Mouse (Mus musculus) myocyte (in vitro differentiated cells): ENCODE measurements at regions not wholly inside any gene's neighbourhood (a gene's known extent, or its start where the extent isn't known, plus 50 kb on each side); places are given as distances from the start of the nearest gene placed in this dataset.

Experiments used
- H3K27me3 ChIP-seq: one replicate; pipeline ENCODE4 v1.6.1; 2011; ENCODE audit not compliant: control insufficient read depth, insufficient read depth, insufficient read length
- H3K36me3 ChIP-seq: one replicate; pipeline ENCODE4 v1.6.1; 2011; ENCODE audit not compliant: control insufficient read depth, insufficient read depth
- H3K4me2 ChIP-seq: one replicate; pipeline ENCODE4 v1.6.1; 2011; ENCODE audit warnings: low read depth, control low read depth
- H3K4me3 ChIP-seq: one replicate; pipeline ENCODE4 v1.5.1; 2011; ENCODE audit warnings: mild to moderate bottlenecking, control low read depth, moderate library complexity
- H3K79me2 ChIP-seq: one replicate; pipeline ENCODE4 v1.6.1; 2011; ENCODE audit not compliant: control insufficient read depth, insufficient read depth
- H3ac ChIP-seq: one replicate; pipeline ENCODE4 v1.6.1; 2011; ENCODE audit not compliant: control insufficient read depth, insufficient read length
- CEBPB ChIP-seq: IDR thresholded peaks from 2 replicates; pipeline ENCODE4 v1.6.1; 2011; ENCODE audit warnings: mild to moderate bottlenecking, moderate library complexity; ENCODE audit not compliant: poor library complexity, insufficient read depth, severe bottlenecking
- E2F4 ChIP-seq: IDR thresholded peaks from one replicate; pipeline ENCODE4 v1.6.1; 2011; ENCODE audit warnings: mild to moderate bottlenecking, control low read depth, moderate library complexity; ENCODE audit not compliant: insufficient read depth
- MAX ChIP-seq: IDR thresholded peaks from one replicate; pipeline ENCODE4 v1.6.1; 2011; ENCODE audit warnings: low read depth, mild to moderate bottlenecking, control low read depth
- MYOD1 ChIP-seq, 3 experiments: IDR thresholded peaks; one replicate each; pipeline ENCODE4 v1.6.1; 2011; ENCODE audit warnings: control low read depth in 2 of 3, low read depth in 2 of 3, mild to moderate bottlenecking in 2 of 3, moderate library complexity in 1 of 3; ENCODE audit not compliant: insufficient read length in 2 of 3, control insufficient read depth in 1 of 3
- MYOG ChIP-seq, 3 experiments: IDR thresholded peaks; one replicate each; pipeline ENCODE4 v1.6.1; 2011; ENCODE audit warnings: control low read depth in 2 of 3, low read depth in 2 of 3, mild to moderate bottlenecking in 2 of 3; ENCODE audit not compliant: insufficient read length in 2 of 3, control insufficient read depth in 1 of 3, insufficient read depth in 1 of 3
- POLR2A ChIP-seq: IDR thresholded peaks from one replicate; pipeline ENCODE4 v1.6.1; 2011; ENCODE audit warnings: low read depth, mild to moderate bottlenecking, control low read depth, moderate library complexity; ENCODE audit not compliant: insufficient read length
- POLR2AphosphoS2 ChIP-seq: IDR thresholded peaks from one replicate; pipeline ENCODE4 v1.6.1; 2011; ENCODE audit warnings: low read depth, control low read depth; ENCODE audit not compliant: insufficient read length
- REST ChIP-seq: IDR thresholded peaks from one replicate; pipeline ENCODE4 v1.6.1; 2011; ENCODE audit warnings: mild to moderate bottlenecking, control low read depth, moderate library complexity; ENCODE audit not compliant: insufficient read depth, insufficient read length
- SRF ChIP-seq: IDR thresholded peaks from one replicate; pipeline ENCODE4 v1.6.1; 2011; ENCODE audit warnings: low read depth; ENCODE audit not compliant: control insufficient read depth, insufficient read length
- TCF12 ChIP-seq: IDR thresholded peaks from one replicate; pipeline ENCODE4 v1.6.1; 2011; ENCODE audit warnings: mild to moderate bottlenecking, control low read depth; ENCODE audit not compliant: poor library complexity, insufficient read depth, severe bottlenecking
- TCF3 ChIP-seq: IDR thresholded peaks from one replicate; pipeline ENCODE4 v1.6.1; 2011; ENCODE audit warnings: low read depth, control low read depth; ENCODE audit not compliant: insufficient read length
- USF1 ChIP-seq: IDR thresholded peaks from one replicate; pipeline ENCODE4 v1.6.1; 2011; ENCODE audit warnings: low read depth, mild to moderate bottlenecking, control low read depth, moderate library complexity

DNA sequence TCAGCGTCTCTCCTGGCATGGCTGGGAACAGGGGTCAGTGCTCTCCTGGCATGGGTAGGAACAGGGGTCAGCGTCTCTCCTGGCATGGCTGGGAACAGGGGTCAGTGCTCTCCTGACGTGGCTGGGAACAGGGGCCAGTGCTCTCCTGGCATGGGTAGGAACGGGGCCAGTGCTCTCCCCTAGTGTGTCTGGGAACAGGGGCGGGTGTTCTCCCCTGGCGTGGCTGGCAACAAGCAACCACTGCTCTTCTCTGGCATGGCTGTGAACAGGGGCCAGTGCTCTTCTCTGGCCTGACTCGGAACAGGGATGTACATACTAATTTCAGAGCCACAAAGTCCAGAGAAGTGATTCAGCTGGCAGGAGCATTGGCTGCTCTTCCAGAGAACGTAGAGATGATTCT, 447.4 kb upstream of the Adgrl2 start:
- Histone ChIP-seq H3K36me3 (no peaks in the 10 kb centered on the region), H3K27me3 (no peaks in the 10 kb centered on the region), H3ac (no peak overlapping the region), H3K79me2 (no peaks in the 10 kb centered on the region), H3K4me2 (no peak overlapping the region), H3K4me3 (no peak overlapping the region)
- TF ChIP-seq SRF (no peak), TCF3 (no peak), MAX (no peak), TCF12 (no peak), USF1 (no peak), POLR2AphosphoS2 (no peak), CEBPB (no peak), REST (no peak), MYOD1 (IDR thresholded peaks at IDR 0.05; ENCODE audit: control insufficient read depth in 1 of 3, insufficient read length in 2 of 3, low read depth in 2 of 3) (no peak), E2F4 (no peak), MYOG (IDR thresholded peaks at IDR 0.05; ENCODE audit: control insufficient read depth in 1 of 3, insufficient read depth in 1 of 3, insufficient read length in 2 of 3, low read depth in 2 of 3) (no peak), POLR2A (no peak)

DNA sequence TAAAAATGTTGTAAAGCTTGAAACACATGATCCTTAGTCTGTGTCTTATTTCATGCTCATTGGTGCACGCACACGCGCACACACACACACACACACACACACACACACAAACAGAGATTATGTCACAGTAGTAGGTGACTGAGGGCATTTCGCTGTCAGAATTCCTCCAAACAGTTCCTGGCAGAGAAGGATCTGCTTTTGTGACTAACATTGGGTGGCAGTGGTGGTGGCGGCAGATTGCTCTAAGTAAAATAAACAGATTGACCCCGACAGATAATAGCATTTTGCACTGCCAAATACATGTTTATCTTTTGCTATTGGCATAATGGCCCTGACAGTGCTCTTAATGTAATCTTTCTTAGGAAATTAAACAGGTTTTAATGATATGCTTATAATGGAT, 446.6 kb upstream of the Adgrl2 start:
- H3K27me3 ChIP-seq: no peaks in the 10 kb centered on the region
- TF ChIP-seq TCF3 (no peak), REST (no peak), E2F4 (no peak), POLR2A (no peak), MYOD1 (IDR thresholded peaks at IDR 0.05; ENCODE audit: control insufficient read depth in 1 of 3, insufficient read length in 2 of 3, low read depth in 2 of 3) (no peak), SRF (no peak), MAX (no peak), CEBPB (no peak)
- no peak overlapping the region for H3ac ChIP-seq
- no peaks in the 10 kb centered on the region for H3K79me2 ChIP-seq
- H3K4me2 ChIP-seq: no peak overlapping the region
- no peaks in the 10 kb centered on the region for H3K36me3 ChIP-seq
- no peak overlapping the region for H3K4me3 ChIP-seq

DNA sequence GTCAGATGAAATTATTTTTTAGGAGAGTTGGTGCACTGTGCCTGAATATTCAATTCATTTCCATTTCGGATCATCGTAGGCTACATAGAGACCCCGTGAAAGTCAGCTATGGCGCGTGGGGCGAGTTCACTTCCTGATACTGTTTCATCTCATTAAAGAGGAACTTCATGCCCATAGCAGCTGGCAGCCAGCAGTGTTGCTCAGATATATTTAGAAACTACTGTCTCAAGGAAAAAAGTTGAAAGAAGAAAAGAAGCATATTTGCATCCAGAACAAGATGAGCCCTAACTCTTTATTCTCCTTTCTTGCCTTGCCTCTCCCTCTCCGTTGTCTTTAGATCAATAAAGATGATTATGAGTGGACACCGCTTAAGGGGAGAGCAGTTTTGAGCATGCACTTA, 446.1 kb upstream of the Adgrl2 start:
- H3K79me2 ChIP-seq: no peaks in the 10 kb centered on the region
- TF ChIP-seq SRF (no peak), TCF3 (no peak), MYOD1 (IDR thresholded peaks at IDR 0.05; ENCODE audit: control insufficient read depth in 1 of 3, insufficient read length in 2 of 3, low read depth in 2 of 3) (no peak), TCF12 (no peak), E2F4 (no peak), MYOG (IDR thresholded peaks at IDR 0.05; ENCODE audit: control insufficient read depth in 1 of 3, insufficient read depth in 1 of 3, insufficient read length in 2 of 3, low read depth in 2 of 3) (no peak), MAX (no peak), CEBPB (no peak)
- no peaks in the 10 kb centered on the region for H3K27me3 ChIP-seq
- no peak overlapping the region for H3ac ChIP-seq
- H3K4me3 ChIP-seq: no peak overlapping the region
- no peak overlapping the region for H3K4me2 ChIP-seq
- H3K36me3 ChIP-seq: no peaks in the 10 kb centered on the region

DNA sequence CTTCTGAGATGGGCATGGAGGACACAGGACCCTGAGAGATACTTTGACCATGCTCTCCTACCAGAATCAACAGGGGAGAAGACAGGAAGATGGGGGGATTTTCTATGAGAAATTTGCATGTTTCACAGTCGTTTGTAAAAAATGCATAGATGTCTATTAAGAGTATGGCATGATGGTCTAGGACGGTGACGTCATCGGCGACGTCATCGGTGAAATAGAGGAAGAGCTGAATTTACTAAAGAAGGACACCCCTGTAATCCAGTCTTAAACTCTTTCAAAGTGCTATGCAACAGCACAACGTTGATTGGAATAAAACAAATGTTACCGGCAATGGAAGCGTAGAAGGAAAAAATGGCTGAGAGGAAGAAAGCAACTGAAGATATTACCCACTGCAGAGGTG, 441.4 kb upstream of the Adgrl2 start:
- Histone ChIP-seq H3K4me3 (no peak overlapping the region), H3K36me3 (no peaks in the 10 kb centered on the region), H3K27me3 (no peaks in the 10 kb centered on the region), H3K4me2 (no peak overlapping the region), H3ac (no peak overlapping the region), H3K79me2 (no peaks in the 10 kb centered on the region)
- TF ChIP-seq USF1: no peak
- no peak for TF ChIP-seq E2F4
- no peak for TF ChIP-seq MYOG (IDR thresholded peaks at IDR 0.05; ENCODE audit: control insufficient read depth in 1 of 3, insufficient read depth in 1 of 3, insufficient read length in 2 of 3, low read depth in 2 of 3)
- no peak for TF ChIP-seq REST
- TF ChIP-seq CEBPB: no peak
- TF ChIP-seq POLR2A: no peak
- no peak for TF ChIP-seq TCF12
- TF ChIP-seq SRF: no peak
- no peak for TF ChIP-seq MYOD1 (IDR thresholded peaks at IDR 0.05; ENCODE audit: control insufficient read depth in 1 of 3, insufficient read length in 2 of 3, low read depth in 2 of 3)
- no peak for TF ChIP-seq POLR2AphosphoS2

DNA sequence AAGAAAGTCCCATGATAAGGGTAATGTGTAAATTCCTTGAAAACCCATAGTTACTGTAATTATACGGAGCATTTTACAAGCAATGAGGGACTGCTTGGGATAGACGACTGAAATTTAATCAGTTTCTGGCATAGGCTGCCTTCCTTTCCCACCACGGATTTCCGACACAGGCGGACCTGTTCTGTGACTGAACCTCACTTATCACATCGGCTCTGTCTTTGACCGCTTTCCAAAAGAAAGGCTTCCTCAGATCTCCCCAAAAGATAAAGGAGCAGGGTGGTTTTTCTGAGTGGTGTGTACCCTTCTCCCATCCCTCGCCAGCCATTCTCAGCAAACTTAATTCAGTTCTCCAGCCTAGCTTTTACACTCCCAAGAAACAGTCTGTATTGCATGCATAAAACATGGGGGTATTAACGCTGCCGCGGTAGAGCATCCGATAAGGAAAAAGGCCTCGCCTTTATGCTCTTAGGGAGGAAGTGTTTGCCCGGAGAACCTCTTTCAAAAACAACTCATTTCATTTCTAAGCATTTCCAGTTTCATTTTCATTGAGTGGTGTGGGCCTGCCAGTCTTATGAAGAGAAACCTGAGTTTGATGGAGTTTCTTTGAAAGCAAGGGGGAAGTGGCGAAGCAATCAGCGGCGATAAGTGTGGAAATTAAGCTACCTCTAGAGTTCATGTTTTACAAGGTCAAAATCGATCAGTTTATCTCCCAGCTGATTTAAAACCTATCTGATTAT, 435.8 kb upstream of the Adgrl2 start:
- Histone ChIP-seq H3K4me2 (no peak overlapping the region), H3K79me2 (no peaks in the 10 kb centered on the region), H3ac (no peak overlapping the region), H3K27me3 (no peaks in the 10 kb centered on the region), H3K4me3 (no peak overlapping the region), H3K36me3 (no peaks in the 10 kb centered on the region)
- TF ChIP-seq USF1: no peak
- TF ChIP-seq POLR2AphosphoS2: no peak
- TF ChIP-seq MYOG (IDR thresholded peaks at IDR 0.05; ENCODE audit: control insufficient read depth in 1 of 3, insufficient read depth in 1 of 3, insufficient read length in 2 of 3, low read depth in 2 of 3): no peak
- TF ChIP-seq TCF12: no peak
- TF ChIP-seq TCF3: no peak
- TF ChIP-seq MAX: no peak
- no peak for TF ChIP-seq REST
- no peak for TF ChIP-seq POLR2A
- TF ChIP-seq CEBPB: no peak
- TF ChIP-seq E2F4: no peak
- TF ChIP-seq SRF: no peak
- no peak for TF ChIP-seq MYOD1 (IDR thresholded peaks at IDR 0.05; ENCODE audit: control insufficient read depth in 1 of 3, insufficient read length in 2 of 3, low read depth in 2 of 3)
